Mouse (Mus musculus): ENCODE data around the gene Epb41l4b. TPM values are rescaled to one million over a fixed set of nuclear protein-coding genes. Genes with fewer than 3 reads are reported as not detected.

Gene Epb41l4b
- polyA plus RNA-seq, 1 experiment = 37.4 TPM

- no peak for DNase-seq
- Histone ChIP-seq H3K27ac (ENCODE audit: insufficient read depth, low read length) (no peak overlapping the region), H3K4me3 (replicated peaks; ENCODE audit: insufficient read depth, low read depth, low read length) (no peak overlapping the region), H3K4me1 (ENCODE audit: control insufficient read depth, insufficient read depth, low read length) (peaks cover 43% of the 10 kb centered on the region), H3K27me3 (ENCODE audit: control insufficient read depth, insufficient read depth, low read length) (no peaks in the 10 kb centered on the region)
- no peak for TF ChIP-seq POLR2A (IDR thresholded peaks at IDR 0.05; ENCODE audit: borderline replicate concordance, insufficient read depth, low read length)
- TF ChIP-seq CTCF (IDR thresholded peaks at IDR 0.05; ENCODE audit: borderline replicate concordance, insufficient read depth, low read depth, low read length) = no peak
- 78% methylated on average over 3 of the region's 3 CpGs for WGBS
These were observed 24.4 kb downstream of the Epb41l4b start for GRCm38 (mm10) chr4:57118883-57119282.

DNA sequence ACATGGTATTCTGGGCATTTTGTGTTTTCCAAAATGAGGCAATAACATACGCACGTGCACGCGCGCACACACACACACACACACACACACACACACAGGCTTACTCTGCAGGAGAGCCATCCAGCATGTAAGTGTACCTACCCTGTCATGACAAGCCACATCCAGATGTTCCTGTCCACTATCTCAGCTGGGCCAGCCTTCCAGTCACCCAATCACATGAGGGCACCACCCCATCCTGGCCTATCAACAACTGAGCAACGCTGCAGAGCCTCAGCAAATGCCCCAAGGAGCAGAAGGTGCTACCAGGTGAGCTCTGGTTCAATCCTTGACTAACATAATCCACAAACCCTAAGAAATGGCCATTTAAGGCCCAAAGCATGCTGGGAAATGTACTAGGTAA, 27.0 kb downstream of the Epb41l4b start:
- Histone ChIP-seq H3K4me1 (ENCODE audit: control insufficient read depth, insufficient read depth, low read length) (peaks cover 41% of the 10 kb centered on the region), H3K4me3 (replicated peaks; ENCODE audit: insufficient read depth, low read depth, low read length) (no peak overlapping the region), H3K27ac (ENCODE audit: insufficient read depth, low read length) (no peak overlapping the region), H3K27me3 (ENCODE audit: control insufficient read depth, insufficient read depth, low read length) (no peaks in the 10 kb centered on the region)
- 92% methylated on average over 6 of the region's 6 CpGs for WGBS
- no peak for DNase-seq
- TF ChIP-seq POLR2A (IDR thresholded peaks at IDR 0.05; ENCODE audit: borderline replicate concordance, insufficient read depth, low read length) (no peak), CTCF (IDR thresholded peaks at IDR 0.05; ENCODE audit: borderline replicate concordance, insufficient read depth, low read depth, low read length) (no peak)

DNA sequence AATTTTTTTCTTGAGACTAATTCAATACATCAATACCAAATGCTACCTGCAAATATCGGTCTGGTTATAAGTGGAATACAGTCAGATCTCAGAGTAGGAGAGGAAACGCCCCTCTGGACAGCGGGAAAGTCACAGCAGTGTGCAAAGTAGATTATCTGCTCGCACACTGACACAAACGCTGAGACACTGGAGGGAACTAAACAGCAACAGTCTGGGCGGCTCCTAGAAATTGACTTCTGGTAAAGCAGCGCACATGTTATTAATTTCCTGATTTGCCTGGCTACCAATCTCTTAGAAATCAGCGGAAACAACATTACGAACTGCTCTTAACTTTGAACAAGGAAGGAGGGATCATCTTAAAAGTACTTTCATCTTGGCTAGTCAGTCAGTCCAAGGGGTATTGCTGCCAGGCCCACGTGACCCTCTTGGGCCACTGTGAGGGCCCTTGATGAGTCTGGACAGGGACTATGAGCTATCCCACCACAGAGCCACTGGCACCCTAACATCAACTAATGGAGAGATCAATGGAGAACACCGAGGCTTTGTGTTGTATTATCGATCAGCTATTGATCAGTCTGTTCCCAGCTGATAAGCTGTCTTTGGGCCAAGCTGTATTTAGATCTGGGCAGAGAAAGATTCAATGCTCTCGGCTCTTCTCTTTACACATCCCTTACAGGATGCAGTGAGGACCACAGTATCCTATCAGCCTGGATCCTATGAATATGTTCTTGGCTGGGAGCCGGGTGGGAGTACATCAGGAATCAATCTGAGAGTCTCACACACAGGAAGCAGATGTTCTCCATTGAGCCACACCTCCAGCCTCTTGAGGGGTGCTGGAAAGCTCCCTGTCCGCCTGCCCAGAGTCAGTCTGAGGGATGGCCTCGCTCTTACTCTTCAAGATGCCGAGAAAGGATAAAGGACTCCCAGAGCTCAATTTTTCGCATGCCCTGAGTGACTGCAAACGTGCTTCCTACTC, 28.3 kb downstream of the Epb41l4b start:
- Histone ChIP-seq H3K4me1 (ENCODE audit: control insufficient read depth, insufficient read depth, low read length) (peaks cover 37% of the 10 kb centered on the region), H3K27me3 (ENCODE audit: control insufficient read depth, insufficient read depth, low read length) (no peaks in the 10 kb centered on the region), H3K4me3 (replicated peaks; ENCODE audit: insufficient read depth, low read depth, low read length) (no peak overlapping the region), H3K27ac (ENCODE audit: insufficient read depth, low read length) (no peak overlapping the region)
- no peak for DNase-seq
- 72% methylated on average over 19 of the region's 19 CpGs for WGBS
- TF ChIP-seq CTCF (IDR thresholded peaks at IDR 0.05; ENCODE audit: borderline replicate concordance, insufficient read depth, low read depth, low read length) (no peak), POLR2A (IDR thresholded peaks at IDR 0.05; ENCODE audit: borderline replicate concordance, insufficient read depth, low read length) (no peak)

GRCm38 (mm10) chr4:57113472-57114216, 29.6 kb downstream of the Epb41l4b start:
- no peak for TF ChIP-seq CTCF (IDR thresholded peaks at IDR 0.05; ENCODE audit: borderline replicate concordance, insufficient read depth, low read depth, low read length)
- no peak for TF ChIP-seq POLR2A (IDR thresholded peaks at IDR 0.05; ENCODE audit: borderline replicate concordance, insufficient read depth, low read length)
- WGBS = 52% methylated on average over 7 of the region's 7 CpGs
- no peak for DNase-seq
- Histone ChIP-seq H3K4me1 (ENCODE audit: control insufficient read depth, insufficient read depth, low read length) (peaks cover 44% of the 10 kb centered on the region), H3K27me3 (ENCODE audit: control insufficient read depth, insufficient read depth, low read length) (no peaks in the 10 kb centered on the region), H3K27ac (ENCODE audit: insufficient read depth, low read length) (no peak overlapping the region), H3K4me3 (replicated peaks; ENCODE audit: insufficient read depth, low read depth, low read length) (no peak overlapping the region)

DNA sequence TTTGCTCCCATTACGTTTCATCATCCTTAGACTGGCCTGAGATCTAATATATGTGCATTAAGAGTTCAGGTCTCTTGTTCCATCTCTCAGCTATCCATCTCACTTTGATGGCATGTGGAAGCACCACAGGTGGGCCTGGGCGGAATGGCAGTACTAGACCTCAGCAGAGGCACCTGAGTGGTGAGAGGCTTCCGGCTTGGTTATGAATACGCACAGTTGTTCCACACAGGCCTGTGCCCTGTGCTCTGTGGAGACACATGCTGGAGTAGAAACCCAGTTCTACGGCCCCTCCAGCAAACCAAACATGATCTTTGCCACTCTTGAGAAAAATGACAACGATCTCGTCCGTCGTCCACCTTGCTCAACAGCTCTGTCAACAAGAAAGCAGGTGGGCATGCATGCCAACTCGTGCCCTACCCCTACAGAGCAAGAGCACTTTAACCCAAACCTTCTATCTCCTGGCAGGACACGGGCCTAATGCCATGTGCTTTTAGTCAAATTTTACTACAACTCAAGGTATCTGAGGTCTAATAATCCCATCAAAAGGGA, 31.2 kb downstream of the Epb41l4b start:
- H3K27ac ChIP-seq (ENCODE audit: insufficient read depth, low read length) = peak overlapping the region; percentile 8; the same call in 1 of the 2 replicates
- peaks cover 40% of the 10 kb centered on the region for H3K4me1 ChIP-seq (ENCODE audit: control insufficient read depth, insufficient read depth, low read length)
- H3K27me3 ChIP-seq (ENCODE audit: control insufficient read depth, insufficient read depth, low read length) = no peaks in the 10 kb centered on the region
- TF ChIP-seq POLR2A (IDR thresholded peaks at IDR 0.05; ENCODE audit: borderline replicate concordance, insufficient read depth, low read length) (no peak), CTCF (IDR thresholded peaks at IDR 0.05; ENCODE audit: borderline replicate concordance, insufficient read depth, low read depth, low read length) (no peak)
- H3K4me3 ChIP-seq (replicated peaks; ENCODE audit: insufficient read depth, low read depth, low read length) = no peak overlapping the region
- WGBS = 36% methylated on average over 11 of the region's 11 CpGs
- DNase-seq = no peak

GRCm38 (mm10) chr4:57111411-57111810, 31.8 kb downstream of the Epb41l4b start:
- Histone ChIP-seq H3K4me3 (replicated peaks; ENCODE audit: insufficient read depth, low read depth, low read length) (no peak overlapping the region), H3K27me3 (ENCODE audit: control insufficient read depth, insufficient read depth, low read length) (no peaks in the 10 kb centered on the region), H3K4me1 (ENCODE audit: control insufficient read depth, insufficient read depth, low read length) (peaks cover 41% of the 10 kb centered on the region), H3K27ac (ENCODE audit: insufficient read depth, low read length) (no peak overlapping the region)
- peak; percentile 6; the same call in 1 of the 2 replicates for TF ChIP-seq CTCF (IDR thresholded peaks at IDR 0.05; ENCODE audit: borderline replicate concordance, insufficient read depth, low read depth, low read length)
- TF ChIP-seq POLR2A (IDR thresholded peaks at IDR 0.05; ENCODE audit: borderline replicate concordance, insufficient read depth, low read length) = no peak
- DNase-seq = no peak
- 76% methylated on average over 4 of the region's 4 CpGs for WGBS

DNA sequence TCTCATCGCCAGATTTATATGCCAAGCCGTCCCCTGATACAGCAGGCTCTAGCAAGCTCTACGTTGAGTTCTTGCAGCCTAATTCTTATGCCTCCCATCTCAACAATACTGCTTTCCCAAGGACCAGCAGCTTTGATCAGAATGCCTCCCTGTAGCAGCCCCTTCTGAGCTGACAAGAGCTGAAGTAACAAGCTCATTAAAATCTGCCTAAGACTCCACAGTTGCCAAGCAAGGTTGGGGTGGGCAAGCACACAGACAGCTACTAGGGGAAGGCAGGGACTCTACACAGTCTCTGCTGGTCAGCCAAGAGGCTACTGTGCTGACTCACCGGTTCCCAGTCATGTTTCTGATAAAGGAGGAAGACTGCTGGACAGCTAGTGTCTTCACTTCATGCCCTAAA, 33.7 kb downstream of the Epb41l4b start:
- Histone ChIP-seq H3K4me1 (ENCODE audit: control insufficient read depth, insufficient read depth, low read length) (peaks cover 31% of the 10 kb centered on the region), H3K4me3 (replicated peaks; ENCODE audit: insufficient read depth, low read depth, low read length) (no peak overlapping the region), H3K27ac (ENCODE audit: insufficient read depth, low read length) (no peak overlapping the region), H3K27me3 (ENCODE audit: control insufficient read depth, insufficient read depth, low read length) (no peaks in the 10 kb centered on the region)
- 21% methylated on average over 4 of the region's 4 CpGs for WGBS
- TF ChIP-seq CTCF (IDR thresholded peaks at IDR 0.05; ENCODE audit: borderline replicate concordance, insufficient read depth, low read depth, low read length) = no peak
- no peak for TF ChIP-seq POLR2A (IDR thresholded peaks at IDR 0.05; ENCODE audit: borderline replicate concordance, insufficient read depth, low read length)
- peak in 1 of 2 experiments; percentile 48 for DNase-seq

All from cerebellum, adult 2 months (tissue).